Mouse (Mus musculus): ENCODE measurements around the gene Pdap1.
"Not testable (repeated sequence)": the region's sequence is repeated elsewhere in the genome, so short reads cannot be mapped to it uniquely, and the experiment has no call there.

The Pdap1 gene

DNA sequence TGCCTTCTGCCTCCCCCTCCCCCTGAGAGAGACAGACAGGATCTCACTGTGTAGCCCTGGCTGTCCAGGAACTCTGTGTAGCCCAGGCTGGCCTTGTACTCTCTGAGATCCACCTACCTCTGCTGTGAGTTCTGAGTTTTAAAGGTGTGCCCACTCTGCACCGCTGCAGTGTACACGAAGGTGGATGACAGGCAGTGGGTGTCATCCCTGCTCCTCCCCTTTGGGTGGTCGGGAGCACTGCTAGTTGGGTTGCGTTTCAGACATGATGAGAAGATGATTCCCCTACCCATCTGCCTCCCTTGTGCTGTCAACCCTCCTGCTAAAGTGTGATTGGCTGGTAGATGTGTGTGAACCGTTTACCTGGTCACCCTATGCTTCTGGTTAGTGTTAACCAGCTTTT lies 21.6 kb downstream of the Pdap1 start:
- no peak for DNase-seq

DNA sequence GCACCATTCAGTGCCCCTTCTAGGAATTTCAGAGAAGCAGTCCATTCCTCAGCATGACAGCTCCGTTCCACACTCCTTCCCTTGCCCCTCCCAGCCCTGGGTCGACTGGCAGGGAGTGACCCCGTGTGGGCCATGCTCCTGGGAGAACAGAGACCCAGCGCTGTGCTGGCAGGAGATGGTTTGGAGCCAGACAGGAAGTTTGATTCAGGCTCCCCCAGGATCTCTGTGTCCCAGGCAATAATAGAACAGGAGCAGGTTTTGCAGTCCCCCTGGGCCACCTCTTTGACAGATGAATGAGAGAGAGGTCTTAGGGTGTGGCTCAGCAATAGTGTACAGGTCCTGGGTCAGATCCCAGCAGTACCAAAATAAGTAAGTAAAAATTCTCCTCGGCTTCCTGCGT lies 22.0 kb downstream of the Pdap1 start:
- peak; percentile 39 for DNase-seq

DNA sequence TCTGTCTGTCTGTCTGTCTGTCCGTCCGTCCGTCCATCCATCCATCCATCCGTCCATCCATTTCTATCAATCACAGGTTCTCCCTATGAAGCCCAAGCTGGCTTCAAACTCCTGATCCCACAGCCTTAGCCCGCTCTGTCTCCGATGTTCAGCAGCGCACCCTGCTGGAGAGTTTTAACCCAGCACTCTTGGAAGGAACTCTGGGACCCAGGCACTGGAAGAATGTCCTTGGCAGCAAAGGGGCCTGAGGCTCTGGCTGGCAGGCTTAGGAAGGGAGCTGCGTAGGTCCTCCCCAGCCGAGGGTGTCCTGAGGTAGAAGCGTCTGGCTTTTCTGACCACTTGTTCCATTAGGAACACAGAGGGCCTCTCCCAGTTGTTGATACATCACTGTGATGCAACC lies 23.1 kb downstream of the Pdap1 start:
- peak; percentile 86 for DNase-seq

DNA sequence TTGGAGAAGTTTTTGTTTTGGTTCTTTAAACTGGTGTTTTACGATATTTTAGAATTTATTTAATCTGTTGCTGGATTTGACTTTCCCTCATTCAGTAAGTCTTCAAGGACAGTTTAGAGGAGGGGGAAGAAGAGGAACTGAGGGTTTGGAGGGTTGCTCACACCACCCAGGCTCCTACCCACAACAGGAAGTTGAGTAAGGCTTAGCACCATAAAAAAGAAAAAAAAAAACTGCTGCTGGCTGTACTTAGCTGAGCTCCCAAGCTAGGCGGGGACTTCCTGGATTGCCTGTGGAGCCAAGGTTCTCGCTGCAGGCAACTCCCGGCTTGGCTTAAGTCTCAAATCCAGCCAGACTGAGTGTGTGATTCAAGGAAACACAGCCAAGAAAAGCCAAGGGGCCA lies 23.7 kb downstream of the Pdap1 start:
- DNase-seq, result peak; percentile 91

DNA sequence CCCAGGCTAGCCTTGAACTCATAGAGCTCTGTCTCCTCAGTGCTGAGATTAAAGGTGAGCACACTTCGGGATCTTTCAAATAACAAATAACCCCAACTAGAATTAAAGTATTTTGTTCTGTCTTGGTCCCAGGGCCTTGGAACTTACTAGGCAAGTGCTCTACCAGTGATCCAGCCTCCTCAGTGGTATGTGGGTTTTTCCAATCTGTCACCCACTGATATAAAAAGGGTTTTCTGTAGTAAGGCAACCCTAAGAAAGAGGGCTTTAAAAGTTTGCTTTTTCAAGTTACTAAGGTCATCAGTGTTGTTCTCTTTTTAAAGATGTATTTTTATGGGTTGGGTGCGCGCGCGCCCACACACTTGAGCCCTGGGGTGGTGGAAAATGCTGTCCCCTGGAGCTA lies 24.3 kb downstream of the Pdap1 start:
- no peak for DNase-seq

DNA sequence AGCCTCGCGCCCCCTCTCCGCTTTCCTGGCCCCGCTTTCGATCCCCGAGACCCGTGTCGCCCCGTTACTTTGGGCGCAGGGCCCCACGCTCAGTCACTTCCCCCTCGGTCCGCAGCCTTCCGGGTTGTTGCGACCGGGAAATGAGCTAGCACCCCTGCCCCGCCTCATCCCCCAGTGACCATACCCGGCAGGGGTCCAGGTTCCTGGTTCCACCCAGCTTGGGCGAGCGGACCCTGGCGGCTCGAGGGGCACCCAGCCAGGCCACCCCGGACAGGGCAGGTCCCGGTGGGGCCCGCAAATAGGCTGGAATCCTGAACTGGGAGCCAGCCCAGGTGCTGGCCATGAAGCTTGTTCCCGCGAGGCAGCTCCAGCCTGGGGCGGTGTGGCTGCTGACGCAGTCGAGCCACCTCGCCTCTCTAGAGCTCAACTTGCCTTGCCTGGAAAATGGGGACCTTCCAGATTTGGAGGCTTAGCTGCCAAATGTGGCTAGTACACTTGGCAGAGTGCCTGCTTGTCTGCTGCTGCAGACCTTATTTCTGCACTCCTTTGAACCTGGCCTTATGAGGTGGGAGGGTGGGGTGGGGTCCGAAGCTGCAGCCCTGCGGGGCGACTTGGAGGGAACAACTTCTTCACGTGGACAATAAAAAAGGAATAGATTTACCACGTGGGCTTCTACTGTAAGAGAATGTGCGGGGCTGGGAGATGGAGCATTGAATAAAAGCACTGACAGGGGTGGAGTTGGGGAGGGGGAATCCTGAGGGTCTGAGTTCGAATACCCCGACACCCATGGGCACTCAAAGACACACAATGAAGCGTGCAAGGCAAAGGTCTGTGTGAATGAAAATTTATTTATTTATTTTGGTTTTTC lies 25.2 kb downstream of the Pdap1 start:
- peak; percentile 78 for DNase-seq

DNA sequence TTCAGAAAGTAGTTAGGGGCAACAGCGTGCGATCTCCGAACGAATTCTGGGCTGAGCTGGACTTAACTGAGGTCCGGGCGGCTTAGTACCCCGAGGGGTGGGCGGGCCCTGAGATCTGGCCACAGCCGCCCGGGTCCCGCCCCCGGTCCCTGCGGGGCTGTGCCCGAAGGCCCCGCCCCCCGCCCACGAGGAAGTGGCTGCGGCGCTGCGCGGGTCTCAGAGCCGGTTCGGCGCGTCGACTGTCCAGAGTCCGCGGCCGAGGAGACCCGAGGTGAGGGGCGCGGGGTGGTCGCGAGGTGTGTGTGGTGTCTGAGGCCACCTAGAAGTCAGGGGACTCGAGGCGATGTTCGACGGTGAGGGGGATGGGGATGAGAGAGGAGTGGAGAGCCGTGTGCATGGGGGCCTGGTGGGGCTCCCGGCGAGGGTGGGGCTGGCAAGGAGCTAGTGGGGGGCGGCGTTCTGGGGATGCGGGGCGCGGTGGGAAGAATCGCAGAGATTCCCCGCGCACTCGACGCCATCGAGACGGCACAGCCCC lies 25.9 kb downstream of the Pdap1 start, which contains the start of gene Arpc1b:
Arpc1b (plus strand) TSS at position 145 of the 535 bp plus-strand sequence.
- DNase-seq, result peak; percentile 87

DNA sequence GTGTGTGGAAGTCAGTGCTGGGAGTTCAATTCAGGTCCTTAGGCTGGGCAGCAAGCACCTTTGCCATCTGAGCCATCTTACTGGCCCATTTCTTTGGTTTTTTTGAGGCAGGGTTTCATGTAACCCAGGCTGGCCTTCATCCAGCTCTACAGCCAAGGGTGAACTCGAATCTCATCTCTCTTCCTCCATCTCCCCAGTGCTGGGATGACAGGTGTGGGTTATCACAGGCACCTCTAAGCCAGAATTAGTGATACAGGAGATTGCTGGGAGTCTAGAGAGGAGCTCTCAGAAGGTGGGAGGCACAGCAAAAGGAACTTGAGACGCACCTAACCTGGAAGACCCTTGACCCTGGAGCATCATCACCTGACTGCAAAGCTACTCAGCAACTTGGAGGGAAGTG lies 26.6 kb downstream of the Pdap1 start:
- no peak for DNase-seq

DNA sequence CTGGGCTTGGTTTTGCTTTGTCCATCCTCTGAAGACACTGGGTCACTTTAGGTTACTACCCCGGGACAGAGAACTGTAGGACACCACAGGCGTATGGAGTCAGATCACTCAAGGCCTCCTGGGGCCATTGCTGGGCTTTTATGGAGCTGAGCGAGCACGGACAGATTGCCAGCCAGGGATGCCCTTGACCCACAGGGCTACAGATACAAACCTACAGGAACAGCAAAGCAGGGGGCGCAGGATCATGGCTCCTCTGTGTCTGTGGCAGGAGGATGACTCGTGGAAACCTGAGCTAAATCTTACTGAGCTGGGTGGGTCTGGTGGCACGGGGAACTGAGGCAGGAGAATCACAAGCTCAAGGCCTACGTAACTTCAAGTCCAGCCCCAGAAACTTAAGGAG lies 27.5 kb downstream of the Pdap1 start:
- DNase-seq, result no peak

DNA sequence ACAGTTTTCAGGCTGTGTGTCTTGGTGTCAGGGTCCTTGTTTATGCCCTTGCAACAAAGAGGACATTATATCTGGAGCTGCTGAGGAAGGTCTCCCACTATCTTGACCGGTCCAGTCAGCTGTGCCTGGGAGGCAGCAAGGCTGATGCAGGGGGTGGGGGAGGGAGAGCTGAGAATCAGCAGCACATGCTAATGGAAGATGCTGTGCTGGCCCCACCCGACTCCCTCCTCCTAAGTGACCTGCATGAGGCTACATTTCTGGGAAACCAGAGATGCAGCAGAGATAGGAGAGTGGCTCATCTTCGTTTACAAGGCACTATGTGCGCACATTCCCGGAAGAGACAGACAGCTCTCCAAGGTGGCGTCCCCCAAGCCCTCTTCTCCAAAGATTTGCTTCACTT lies 29.6 kb downstream of the Pdap1 start:
- no peak for DNase-seq

DNA sequence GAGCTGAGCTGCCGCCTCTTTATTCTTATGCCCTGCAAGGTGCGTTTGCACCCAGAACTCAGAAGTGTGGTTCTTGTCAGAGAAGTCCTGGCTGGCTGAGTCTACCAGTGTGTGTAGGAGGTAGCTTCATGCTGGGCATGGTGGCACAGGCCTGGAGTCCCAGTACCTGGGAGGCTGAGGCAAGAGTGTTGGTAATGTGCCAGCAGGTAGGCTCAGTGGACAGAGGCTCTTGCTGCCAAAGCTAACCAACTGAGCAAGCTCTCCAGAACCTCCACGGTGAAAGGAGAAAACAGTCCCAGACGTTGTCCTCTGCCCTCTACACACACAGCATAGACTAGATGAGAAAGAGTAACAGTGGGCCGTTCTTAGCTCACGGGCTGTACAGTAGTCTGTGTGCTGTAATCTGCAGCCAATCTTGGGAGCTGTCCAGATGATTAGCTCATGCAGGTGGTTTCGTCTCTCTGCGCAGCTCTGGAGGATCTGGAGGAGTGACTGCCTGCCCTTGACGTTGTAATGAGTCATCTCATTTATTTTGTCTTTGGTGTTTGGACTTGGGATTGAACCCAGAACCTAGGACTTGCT lies 34.3 kb downstream of the Pdap1 start:
- no peak for DNase-seq

DNA sequence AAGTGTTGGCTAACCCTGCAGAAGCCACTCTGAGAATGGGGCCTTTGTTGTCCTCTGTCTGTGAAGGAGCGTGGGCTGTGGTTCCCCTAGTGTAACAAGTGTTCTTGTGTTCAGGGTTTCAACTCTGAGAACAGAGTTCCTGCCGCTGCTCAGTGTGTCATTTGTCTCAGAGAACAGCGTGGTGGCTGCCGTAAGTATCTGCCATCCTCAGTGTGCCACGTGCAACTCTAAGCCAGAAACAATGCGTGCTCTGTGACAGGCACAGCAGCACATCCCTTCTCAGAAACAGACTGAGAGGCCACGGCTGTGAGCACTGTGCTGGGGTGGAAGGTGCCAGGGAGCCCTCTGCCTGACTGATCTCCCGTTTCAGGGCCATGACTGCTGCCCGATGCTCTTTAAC lies 35.7 kb downstream of the Pdap1 start:
- DNase-seq, result no peak

DNA sequence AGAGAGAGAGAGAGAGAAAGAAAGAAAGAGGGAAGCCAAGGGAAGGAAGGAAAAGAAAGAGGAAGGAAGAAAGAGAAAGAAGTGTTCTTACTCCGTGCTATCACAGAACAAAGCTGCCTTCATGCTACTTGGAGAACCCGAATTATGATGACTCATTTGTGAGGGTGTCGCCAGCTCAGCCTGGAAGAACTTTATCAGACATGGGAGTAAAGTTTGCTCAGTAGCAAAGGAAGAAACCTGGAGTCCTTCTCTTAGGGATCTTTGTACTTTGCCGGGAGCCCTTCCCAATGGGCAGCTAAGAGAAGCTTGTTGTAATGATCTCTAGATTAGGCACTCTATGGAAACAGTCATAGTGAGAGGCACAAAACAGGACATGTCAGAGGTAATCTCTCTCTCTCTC lies 37.3 kb downstream of the Pdap1 start:
- no peak for DNase-seq

DNA sequence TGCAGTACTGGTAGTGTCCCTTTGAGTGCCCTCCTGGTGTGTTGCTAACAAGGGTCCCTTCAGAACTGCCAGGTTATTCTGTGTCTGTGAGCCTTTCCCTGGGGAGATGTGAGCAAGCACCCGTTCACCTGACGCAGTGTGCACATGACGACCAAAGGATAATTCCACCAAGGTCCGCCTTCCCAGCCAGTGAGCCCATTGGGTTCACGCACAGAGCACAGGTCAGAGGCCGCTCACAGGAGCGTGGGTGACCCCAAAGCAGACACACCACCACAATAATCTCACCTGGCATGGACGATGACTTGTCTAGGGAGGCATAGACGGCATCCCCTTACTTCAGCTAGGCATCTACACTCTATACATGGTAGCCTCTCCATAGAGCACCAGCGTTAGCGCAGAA lies 38.6 kb downstream of the Pdap1 start:
- DNase-seq, result not testable (repeated sequence)

DNA sequence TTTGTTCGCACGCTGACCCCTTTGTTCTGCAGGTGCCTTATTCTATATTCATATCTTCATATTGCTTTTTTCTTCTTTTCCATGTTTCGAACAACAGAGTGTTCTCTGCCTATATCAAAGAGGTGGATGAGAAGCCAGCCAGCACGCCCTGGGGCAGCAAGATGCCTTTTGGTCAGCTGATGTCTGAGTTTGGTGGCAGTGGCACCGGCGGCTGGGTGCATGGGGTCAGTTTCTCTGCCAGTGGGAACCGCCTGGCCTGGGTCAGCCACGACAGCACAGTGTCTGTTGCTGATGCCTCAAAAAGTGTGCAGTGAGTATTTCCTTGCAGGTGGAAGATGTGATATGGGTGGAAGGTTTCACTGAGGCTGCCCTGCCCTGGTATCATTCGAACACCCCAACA lies 39.1 kb downstream of the Pdap1 start:
- DNase-seq, result no peak

DNA sequence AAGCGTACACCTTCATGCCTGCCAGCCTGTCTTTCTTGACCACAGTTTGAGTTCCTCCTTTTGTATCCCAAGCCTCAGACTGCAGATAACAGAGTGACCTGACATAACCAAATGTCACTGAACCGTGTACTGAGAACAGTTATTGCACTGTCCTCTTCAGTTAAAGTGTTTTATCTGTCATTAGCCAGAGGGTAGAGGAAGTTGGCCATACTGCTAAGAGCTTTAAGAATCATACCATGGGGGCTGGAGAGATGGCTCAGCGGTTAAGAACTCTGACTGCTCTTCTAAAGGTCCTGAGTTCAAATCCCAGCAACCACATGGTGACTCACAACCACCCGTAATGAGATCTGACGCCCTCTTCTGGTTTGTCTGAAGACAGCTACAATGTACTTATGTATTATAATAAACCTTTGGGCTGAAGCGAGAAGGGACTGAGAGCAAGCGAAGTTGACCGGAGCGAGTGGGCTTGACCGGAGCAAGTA lies 41.7 kb downstream of the Pdap1 start:
- no peak for DNase-seq

DNA sequence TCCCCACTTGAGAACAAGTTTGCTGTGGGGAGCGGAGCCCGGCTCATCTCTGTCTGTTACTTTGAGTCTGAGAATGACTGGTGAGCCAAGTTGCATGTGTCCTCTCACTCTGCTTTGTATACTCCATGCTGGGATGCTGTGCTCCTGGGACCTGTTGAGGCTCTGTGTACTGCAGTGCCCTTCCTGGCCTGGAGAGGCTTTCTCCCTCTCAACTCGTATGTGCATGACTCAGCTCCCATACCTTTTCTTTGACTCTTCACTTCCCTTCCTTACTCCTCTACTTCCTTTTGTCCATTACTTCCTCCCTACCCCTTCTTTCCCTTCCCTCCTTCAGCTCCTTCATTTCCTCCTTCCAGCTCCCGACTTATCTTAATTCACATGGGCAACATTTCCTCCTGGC lies 43.8 kb downstream of the Pdap1 start:
- DNase-seq, result no peak

DNA sequence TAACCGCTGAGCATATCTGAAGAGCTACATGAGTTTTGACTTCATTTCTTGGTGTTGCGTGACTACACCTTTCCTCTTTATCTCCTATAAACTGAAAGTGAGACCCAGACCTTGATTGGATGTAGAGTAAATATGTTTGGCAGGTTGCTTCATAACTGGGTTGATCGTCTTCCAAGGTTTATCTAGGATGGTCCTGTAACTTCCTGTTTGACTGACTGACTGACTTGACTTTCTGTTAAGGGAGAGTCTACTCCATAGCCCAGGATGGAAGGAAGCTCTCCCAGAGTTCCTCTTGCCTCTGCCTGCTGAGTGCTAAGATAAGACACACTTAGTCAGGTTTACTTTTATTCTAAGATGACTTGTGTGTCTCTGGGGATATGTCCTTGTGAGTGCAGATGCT lies 50.2 kb downstream of the Pdap1 start:
- no peak for DNase-seq

DNA sequence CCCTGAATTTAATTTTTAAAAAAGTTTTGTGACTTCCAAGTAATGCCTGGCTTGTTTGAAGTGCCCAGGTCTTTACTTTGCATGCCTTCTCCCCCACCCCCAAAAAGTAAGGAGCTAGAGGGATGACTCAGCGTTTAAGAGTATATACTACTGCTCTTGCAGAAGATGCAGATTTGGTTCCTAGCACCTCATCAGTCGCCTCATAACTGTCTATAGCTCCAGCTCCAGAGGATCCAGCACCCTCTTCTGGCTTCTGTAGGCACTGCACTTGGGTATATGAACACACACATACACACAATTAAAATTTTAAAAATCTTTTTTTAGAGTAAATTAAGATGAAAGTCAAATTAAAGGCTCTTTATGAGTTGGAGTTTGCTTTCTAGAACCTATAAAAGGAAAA lies 51.9 kb downstream of the Pdap1 start:
- no peak for DNase-seq

DNA sequence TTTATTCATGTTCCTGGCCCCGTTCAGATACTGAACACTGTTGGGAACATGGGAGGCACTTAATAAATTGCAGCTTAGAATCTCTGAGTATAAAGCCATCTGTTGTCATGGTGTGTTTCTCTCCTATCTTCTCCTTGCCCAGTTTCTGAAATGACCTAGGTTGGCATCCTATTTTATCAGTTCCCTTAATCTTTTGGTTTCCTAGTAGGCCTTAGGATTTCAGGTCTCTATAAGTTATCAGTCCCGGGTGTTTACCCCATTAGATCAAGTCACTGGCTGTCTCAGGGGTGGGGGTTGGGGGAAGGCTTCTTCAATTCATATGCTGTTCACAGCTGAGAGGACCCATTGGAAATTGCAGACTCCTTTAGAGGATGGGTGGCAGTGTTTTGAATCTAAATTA lies 55.2 kb downstream of the Pdap1 start:
- no peak for DNase-seq

DNA sequence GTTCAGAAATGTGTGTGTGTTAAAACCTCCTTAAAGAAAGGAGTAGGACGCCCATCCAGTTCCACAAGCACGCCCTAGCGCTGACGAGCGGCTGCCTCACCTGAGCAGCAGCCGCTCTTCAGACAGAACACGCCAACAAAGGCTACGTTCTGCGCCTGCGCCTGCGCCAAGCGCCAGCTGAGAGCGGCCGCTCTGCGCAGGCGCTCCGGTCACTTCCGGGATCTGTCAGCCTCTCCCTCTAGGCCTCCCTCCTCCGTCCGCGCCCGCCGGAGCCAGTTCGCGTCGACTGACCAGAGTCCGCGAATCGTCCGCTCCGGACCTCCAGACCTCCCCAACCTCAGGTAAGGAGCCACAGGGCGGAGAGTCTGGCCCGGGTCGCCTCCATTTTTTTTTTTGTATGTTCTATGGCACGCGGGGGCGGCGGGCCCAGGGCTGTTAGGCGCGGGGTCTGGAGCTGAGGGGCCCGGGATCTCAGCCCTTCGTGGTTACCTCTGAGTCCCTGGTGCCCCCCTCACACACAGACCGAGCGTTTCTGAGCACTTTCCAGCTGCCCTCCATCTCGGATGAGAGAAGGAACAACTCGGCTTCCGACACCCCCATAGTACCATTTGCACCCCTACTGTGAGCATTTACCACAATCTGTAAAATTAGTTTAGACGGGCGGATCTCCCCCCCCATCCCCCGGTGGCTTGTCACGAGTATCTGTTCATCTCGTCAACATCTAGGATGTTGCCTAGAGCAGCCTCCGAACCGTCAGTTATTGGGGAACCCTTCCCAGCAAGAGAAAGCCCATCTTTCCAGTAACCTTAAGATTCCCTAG lies 56.2 kb downstream of the Pdap1 start, which contains the start of the genes Arpc1a and Kpna7:
Arpc1a (plus strand) TSS at position 199 of the 820 bp plus-strand sequence.
Kpna7 (minus strand) TSS at position 399 of the 820 bp plus-strand sequence.
- peak; percentile 97 for DNase-seq

DNA sequence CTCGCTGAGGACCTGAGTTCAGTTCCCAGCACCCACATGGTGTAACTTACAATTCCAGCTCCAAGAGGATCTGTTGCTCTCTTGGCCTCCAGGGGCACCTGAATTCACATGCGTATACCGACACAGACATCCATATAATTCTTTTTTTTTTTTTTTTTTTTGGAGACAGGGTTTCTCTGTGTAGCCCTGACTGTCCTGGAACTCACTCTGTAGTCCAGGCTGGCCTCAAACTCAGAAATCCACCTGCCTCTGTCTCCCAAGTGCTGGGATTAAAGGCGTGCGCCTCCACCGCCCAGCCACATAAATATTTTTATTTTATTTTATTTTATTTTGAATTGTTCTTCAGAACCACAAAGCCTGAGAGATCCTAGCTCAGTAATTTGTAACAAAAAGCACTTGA lies 56.8 kb downstream of the Pdap1 start:
- not testable (repeated sequence) for DNase-seq
